Mouse (Mus musculus) ES-E14 (cell line): Measurements from ENCODE around the gene Cacna2d2.

ENCODE experiments used
- CHD2 ChIP-seq: IDR thresholded peaks from 2 replicates; pipeline ENCODE4 v1.6.1; 2014; ENCODE audit warnings: mild to moderate bottlenecking, low read depth, low read length, inconsistent platforms
- HCFC1 ChIP-seq: IDR thresholded peaks from 2 replicates; pipeline ENCODE4 v1.6.1; 2012; ENCODE audit warnings: low read length, inconsistent platforms, borderline replicate concordance; ENCODE audit not compliant: insufficient read depth
- MAFK ChIP-seq: IDR thresholded peaks from 2 replicates; pipeline ENCODE4 v1.6.1; 2014; ENCODE audit warnings: mild to moderate bottlenecking, low read depth, low read length, inconsistent platforms; ENCODE audit not compliant: insufficient read depth
- ZC3H11A ChIP-seq: IDR thresholded peaks from 2 replicates; pipeline ENCODE4 v1.6.1; 2012; ENCODE audit warnings: low read depth, mild to moderate bottlenecking, inconsistent platforms, low read length, borderline replicate concordance
- ZNF384 ChIP-seq: IDR thresholded peaks from 2 replicates; pipeline ENCODE4 v1.6.1; 2012; ENCODE audit warnings: low read depth, low read length, inconsistent platforms

- TF ChIP-seq MAFK = no peak
- no peak for TF ChIP-seq ZC3H11A
- TF ChIP-seq ZNF384 = no peak
- no peak for TF ChIP-seq CHD2
- TF ChIP-seq HCFC1 = no peak
Measured at GRCm38 (mm10) chr9:107541005-107541404, 141.6 kb downstream of the Cacna2d2 start.
